Mouse (Mus musculus): ENCODE measurements around the gene Celf5.

The Celf5 gene

DNA sequence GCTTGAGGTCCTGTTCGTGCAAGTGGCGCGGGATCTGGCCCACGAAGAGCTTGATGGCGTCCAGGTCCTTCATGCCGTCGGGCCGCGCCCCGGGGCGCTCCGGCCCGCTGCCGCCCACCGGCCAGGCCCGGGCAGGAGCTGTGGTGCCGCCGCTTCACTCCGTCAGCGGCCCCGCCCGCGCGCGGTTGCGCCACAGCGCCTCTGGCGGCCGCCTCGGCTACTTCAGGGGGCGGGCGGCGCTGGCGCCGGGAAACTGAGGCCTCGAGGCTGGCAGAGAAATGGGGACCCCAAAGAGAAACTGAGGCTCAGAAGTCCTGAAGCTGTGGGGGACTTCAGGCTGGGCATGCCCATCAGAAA is at the start of gene Celf5:
Gene Celf5 (minus strand): TSS at position 177 of the 357 bp plus-strand sequence.
- peak; percentile 63 for DNase-seq

DNA sequence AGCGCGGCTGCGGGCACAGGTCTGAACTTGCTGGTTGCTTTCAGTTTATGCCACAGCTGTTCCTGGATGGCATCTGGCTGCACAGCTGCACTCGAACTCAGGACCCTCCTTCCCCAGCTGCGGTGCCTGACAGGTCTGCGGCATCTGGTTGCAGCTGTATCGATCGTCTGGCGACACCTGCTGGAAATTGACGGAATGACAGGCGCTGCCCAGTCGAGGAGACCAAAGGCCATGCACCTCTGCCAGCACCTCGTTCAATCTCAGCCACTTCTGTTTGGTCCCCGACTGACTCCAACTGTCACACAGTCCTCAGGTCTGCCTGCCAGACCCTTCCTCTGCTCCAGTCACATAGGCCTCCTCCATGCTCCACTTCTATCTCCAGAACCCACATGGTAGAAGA is 44.3 kb upstream of the Celf5 start:
- peak; percentile 88 for DNase-seq

DNA sequence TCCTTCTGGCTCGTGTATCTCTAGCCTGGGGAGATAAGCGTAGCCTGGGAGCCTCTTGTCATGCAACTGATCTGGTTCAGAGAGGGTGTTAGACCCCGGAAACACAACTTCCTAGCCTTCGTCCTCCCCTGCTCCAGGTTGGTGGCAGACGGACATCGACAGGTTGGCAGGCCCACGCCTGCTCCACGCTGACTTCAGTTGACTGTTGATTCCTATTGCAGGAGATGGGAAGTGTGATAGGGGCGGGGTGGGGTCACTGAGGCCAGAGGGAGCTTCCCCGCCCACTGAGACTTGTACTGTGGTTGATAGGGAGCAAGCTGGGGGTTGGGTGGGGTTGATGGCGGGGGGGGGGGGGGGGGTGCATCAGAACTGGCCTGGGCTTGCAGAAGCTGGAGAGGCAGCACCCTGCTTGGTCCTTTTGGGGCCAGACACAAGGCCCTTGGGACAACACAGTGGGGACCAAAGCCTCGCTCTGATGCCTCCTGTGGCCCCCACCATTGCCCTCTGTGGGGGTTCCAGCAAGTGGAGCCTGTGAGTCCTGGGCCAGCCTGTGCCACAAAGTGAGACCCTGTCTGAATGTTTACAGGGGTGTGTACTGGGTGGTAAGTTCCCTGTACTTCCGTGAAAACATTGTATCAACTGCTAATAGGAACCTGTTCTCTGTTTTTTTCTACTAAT is 42.6 kb upstream of the Celf5 start:
- no peak for DNase-seq

DNA sequence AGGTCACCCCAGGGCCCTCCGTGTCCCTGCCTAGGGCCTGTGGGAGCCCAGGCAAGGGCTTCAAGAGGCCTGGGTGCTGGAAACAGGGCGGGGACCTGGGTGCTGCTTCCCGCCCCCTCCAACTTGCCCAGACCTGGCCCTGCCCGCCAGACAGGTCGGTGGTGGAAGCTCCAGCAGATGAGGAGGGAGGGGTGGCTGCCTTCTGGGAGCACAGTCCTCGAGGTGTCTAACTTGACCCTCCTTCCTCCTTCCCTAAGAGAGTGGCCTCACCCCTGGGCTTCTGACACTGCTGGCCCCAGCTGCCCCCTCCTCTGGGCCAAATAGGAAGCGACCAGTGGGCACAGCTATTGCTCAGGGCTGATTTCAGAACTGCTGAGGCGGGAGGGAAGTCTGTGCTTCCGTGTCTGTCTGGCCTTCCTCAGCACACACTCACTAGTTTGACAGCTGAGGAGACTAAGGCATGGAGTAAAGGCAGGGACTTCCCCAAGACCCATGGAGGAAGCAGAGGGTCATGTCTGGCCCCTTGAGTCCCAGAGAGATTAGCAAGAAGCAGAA is 41.6 kb upstream of the Celf5 start, which contains the start of gene Gna15:
Gene Gna15 (minus strand): TSS at position 175 of the 555 bp plus-strand sequence.
- no peak for DNase-seq

DNA sequence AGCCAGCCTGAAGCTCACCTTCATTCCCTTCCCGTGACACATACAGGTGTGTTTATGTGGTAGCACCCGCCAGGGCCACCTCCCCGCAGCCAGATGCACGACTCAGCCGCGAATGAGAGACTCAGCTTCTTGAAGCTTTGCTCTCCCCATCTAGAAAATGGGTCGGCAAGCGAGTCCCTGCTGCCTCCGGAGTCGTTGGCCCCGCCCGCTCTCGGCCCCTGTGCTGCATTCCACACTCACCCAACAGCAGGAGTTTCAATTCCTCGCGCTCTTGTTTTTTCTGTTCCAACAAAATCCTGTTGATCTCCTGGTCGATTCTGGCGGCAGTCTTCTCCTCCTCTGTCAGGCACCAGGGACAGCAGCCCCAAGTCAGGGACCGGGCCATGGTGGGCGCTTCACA is 41.1 kb upstream of the Celf5 start:
- DNase-seq: no peak

DNA sequence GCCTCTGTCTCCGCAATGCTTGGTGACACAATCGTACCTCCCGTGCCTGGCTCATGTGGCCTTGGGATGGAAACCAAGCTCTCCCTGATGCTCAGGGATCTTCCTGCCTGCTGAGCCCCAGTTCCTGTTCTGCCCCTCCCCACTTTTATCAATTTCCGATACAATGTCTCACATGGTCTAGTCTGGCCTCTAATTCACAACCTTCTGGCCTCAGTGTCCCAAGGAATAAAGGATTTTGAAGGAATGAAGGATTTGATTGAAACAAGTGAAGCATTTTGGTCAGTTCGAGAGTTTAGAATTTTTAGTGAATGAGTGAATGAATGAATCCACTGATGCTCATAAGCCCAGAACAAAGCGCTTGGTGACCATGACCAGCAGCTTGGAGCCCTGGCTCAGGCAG is 40.6 kb upstream of the Celf5 start:
- DNase-seq: no peak

DNA sequence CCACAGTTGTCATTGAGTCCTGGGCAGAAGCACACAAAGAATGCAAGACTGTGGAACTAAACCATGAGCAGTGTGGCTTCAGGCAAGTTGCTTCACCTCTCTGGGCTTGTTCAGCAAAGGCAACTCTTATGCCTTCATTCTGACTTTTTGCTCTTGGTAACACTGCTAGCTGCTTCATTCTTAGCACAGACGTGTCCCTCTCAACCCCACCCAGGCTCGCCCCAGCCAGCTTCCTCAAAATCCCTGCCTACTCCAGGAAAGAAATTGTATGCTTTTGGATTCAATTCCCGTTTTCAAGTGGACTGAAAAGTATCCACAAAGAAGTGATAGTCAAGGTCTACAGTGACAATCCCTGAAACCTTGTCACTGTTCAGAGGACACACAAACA is 37.5 kb upstream of the Celf5 start:
- no peak for DNase-seq

DNA sequence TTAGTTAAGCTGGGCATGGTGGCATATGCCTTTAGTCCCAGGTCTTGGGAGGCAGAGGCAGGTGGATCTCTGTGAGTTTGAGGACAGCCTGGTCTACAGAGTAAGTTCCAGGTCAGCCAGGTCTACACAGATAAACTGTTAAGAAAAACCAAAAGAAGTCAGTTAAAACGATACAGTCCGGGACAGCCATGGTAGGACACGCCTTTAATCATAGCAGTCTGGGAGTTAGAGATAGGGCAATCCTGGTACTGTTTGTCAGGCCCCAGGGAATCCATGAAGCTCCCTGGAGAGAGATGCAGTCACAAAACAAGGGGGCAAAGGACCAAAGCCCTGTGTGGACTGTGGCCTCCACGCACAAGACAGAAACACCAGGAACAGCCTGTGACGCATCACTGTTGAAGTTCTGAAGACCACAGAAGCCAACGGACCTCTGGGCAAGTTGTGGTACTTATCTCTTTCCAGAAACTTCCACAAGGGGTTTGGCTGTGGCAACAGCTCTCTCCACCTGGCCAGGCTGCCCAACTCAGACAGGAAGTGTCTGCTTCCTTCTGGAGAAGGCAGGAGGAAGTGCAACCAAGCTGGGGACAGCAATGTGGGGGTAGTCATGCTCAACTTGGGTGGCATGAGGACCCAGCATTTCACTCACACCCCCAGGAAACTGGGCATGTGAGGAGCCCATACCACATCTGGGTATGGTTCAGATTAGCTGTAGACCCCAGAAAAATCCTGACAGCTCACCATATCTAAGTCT is 36.9 kb upstream of the Celf5 start:
- no peak for DNase-seq

DNA sequence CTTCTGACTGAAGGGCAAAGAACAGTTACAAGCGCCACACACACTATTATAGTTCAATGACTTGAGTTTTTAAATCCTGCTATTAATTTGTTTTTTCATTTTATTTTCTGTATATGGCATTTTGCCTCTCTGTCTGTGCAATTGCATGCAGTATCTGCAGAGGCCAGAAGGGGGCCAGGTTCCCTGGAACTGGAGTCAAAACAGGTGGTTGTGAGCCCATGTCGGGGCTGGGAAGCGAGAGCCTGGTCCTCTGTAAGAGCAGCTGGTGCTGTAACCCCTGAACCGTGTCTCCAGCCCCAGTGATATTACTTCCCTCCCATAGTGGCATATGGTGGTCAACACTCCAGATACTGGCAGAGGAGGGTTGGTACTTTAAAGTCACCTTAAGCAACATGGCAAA is 36.0 kb upstream of the Celf5 start:
- DNase-seq: peak; percentile 88

DNA sequence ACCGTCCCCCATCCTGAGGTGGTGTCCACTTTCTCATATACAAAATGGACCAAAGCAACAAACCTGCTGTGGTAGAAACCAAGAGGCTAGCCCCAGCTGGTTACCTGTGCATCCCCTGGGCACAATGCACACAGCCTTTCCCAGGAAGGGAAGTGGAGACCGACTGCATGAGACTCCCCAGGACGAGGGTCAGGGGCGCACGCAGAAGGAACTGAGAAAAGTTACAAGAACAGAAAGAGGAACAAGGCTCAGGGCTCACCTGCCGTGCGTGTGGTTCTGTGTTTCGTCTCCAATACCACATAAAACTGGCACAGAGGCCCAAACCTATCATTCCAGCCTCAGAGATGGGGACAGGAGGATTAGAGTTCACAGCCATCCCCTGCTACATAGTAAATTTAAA is 34.7 kb upstream of the Celf5 start:
- no peak for DNase-seq

DNA sequence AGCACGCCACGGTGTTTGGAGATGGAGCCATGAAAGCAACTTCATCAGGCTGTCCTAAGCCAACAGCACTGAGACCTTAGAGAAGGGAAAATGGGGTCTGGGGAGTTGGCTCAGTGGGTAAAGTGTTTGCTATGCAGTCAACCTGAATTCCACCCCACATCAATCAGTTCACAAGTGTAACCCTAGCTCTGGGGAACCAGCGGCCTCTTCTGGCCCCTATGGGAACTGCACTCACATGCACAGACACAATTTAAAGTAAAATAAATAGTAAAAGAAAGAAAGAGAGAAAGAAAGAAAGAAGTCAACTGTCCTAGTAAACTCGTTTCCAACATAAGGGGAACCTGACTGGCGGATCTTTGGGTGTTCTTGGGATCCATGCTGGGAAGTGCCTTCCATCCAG is 31.3 kb upstream of the Celf5 start:
- DNase-seq: no peak

DNA sequence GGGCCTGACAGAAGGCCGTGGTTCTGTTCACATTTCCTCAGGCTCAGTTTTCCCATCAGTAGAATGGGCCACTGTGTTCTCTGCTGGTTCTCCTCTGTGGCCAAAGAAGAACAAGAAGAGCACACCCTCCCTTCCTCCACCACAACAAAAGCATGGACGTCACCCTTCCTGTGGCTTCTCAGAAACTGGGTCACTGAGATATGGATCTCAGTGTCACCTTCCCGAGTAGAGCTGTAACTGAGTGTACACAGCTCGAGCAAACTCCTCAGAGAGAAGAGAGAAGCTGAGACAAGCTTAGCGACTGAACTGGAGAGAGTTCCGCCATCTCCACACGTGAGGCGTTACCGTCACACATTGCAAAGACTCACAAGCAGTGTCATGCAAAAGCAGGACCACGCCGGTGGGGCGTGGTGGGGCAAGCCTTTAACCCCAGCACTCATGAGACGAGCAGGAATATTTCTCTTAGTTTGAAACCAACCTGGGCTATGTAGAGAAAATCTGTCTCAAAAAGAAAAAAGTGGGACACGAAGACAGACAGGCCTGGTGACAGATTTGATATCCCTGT is 27.8 kb upstream of the Celf5 start:
- DNase-seq: peak; percentile 49

DNA sequence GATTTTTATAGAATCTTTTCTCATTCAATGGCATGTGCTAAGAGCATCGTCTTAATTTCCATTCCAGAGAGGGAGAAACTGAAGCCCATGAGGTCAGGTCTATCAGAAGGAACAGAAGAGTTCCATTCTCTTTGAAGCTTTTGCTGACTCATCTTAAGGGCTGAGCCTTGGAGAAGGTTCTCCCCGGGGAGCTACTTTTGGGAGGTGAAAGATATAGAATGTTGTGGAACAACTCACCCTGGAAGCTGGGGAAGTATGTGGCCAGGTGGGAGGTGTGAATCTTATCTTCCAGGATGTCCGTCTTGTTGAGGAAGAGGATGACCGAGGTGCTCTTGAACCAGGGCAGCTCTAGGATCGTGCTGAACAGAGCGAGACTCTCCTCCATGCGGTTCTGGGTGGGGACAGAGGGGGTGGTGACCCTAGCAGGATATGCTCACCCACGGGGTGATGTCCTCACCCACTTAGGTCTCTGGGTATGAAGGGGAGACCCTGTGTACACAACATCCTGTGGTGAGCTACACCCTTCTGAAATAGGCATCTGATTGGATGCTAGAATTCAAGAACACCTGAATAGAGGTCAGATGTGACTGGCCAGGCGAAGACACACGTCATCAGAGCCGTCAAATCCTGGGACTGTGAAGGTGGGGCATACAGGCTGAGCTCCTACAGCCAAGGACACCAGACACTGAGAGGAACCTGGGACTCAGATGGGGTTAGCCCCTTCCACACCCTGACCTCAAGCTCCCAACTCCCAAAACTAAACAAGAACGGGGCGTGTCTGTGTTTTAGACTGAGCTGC is 25.4 kb upstream of the Celf5 start:
- DNase-seq: no peak

DNA sequence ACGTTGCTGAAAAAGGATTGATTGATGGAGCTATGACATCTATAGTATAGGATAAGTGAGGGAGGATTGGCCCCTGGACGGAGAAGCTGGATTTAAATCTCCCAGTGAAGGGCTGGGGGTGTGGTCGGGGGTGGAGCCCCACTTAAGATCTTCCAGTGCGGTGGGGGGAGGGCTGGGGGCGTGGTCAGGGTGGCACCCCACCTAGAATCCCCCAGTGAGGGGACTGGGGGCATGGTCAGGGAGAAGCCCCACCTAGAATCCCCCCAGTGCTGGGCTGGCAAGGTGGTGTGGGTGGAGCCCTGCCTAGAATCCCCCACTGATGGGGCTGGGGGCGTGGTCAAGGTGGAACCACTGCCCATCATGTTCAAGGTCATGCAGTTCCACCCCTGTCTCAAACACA is 24.6 kb upstream of the Celf5 start:
- DNase-seq: no peak

DNA sequence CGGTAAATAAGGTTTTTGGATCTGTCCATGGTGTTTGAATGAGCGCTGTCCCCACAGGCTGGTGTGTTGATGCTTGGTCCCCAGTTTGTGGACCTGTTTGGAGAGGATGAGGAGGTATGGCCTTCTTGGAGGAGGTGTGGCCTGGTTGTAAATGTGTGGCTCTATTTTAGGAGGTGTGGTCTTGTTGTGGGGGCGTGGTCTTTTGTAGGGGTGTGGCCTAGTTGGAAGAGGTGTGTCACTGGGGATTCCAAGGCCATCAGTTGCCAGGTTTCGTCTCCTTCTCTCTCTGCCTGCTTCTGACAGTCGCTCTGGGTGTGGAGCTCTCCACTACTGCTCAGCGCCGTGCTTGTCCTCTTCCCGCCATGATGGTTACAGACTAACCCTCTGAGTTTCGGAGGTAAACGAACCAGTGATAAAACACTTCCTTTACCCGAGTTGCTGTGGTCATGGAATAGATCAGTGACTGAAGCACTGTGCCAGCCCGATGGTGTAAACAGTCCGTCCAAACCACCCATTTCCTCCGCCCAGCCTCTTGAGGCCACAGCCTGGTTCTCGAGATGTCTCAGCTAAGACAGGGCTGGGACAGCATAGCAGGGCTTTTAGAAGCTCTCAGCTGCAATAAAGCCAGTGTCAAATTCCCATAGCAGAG is 22.6 kb upstream of the Celf5 start:
- DNase-seq: no peak

DNA sequence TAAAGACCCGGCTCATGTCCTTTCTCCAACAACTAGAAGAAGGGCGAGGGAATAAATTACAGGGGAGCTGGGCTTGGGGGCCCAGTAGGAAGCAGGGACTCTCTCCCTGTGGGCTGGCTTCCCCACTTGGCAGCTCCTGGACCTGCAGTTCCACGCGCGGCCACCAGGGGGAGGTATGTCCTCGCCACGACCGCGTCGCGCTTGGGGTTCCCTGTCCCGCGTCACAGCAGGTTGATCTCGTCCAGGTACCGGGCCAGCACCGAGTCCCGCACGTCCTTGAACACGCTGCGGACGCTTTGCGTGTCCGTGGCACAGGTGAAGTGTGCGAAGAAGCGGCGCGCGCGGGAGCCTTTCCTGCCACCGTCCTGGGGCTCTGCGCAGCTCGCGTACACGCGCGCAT is 20.1 kb upstream of the Celf5 start:
- DNase-seq: peak; percentile 93

DNA sequence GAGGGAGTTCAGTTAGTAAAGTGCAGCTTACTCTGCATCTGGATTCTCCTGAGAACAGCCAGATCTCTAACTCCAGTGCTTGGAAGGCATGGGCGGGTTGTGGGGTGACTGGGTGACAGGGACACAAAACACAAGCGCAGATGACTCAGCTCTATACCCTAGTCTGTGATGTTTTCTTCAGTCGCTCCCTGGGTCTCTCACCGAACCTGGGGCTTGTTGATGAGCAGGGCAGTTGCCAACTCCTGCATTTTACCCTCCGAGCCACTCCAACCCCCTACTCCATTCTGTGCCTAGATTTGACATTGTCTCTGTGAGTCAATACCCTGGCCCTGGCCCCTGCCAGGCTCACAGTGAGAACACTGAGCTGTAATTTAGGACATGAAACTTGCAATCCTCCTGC is 19.4 kb upstream of the Celf5 start:
- no peak for DNase-seq

DNA sequence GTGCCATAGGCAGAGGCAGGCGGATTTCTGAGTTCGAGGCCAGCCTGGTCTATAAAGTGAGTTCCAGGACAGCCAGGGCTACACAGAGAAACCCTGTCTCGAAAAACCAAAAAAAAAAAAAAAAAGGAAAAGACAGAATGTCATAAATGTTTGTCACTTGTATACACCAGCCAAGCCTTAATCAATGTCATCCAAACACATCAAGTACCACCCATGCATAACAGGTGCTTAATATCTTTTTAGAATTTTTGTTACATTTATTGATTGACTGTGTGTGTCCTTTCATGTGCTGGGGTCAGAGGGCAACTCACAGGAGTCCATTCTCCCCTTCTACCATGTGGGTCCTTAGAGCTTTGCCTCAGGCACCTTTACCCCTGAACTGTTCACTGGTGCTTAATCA is 17.5 kb upstream of the Celf5 start, which contains the start of gene S1pr4:
Gene S1pr4 (minus strand): TSS at position 101 of the 400 bp plus-strand sequence.
- no peak for DNase-seq

DNA sequence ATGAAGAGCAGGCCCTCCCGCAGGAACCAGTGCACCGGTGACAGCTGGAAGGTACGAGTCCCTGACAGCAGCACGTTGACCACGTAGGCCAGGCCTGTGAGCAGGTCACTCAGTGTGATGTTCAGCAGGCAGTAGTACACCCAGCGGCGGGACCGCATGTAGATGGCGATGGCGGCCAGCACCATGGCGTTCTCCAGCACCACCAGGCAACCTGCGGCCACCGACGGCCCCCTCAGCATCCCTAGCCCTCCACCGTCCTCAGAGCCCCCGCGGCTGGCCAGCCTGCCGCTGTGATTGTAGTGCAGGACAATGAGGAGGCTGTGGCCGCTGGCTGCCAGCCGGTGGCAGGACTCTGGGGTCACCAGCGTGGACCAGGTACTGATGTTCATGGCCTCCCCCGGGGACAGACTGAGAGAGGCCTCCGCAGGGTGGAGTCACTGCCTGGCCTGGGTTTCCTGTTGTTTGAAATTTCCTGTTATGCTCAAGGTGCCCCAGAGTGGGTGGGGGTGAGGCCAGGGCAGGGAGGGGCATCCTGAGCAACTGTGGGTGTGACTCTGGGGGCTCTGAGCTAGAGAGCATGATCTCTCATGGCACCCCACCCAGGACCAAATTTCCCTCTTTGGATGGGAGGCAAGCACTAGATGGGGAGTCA is 16.9 kb upstream of the Celf5 start:
- peak; percentile 89 for DNase-seq

DNA sequence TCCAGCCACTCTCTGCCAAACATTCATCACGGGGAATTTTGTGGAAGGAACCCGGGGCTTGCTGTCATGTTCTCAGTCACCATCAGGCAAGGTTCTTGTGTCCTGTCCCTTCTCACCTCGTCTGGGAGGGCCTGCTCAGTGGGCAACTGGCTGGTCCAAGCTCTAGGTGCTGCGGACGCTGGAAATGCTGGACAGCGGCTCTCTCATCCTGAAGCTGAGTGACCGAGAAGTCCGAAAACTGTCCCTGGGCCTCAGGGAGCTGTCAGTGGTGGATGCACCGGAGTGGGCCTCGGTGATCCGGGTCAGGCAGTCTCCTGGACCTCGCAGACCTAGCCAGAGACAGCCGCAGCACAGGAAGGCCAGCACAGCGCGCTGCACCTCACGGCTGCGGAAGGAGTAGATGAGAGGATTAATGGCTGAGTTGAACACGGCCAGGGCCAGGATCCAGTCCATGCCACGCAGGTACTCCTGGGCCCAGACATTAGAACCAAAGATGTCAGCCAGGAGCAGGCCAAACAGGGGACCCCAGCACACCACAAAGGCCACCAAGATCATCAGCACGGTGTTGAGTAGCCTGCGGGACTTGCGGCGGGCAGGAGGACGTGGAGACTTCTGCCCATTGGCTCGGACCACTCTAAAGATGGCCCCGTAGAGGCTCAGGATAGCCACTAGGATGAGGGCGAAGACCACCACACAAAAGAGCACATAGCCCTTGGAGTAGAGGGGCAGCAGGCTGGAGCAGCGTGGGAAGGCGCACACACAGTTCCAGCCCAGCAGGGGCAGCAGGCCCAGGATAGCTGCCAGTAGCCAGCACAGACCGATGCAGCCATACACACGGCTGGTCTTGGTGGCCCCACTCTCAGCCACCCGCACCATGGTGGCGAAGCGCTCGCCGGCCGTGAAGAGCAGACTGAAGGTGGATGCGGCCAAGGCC is 16.1 kb upstream of the Celf5 start:
- DNase-seq: peak; percentile 47
